Mouse (Mus musculus) limb, embryonic 10.5 days (tissue): ENCODE results near the gene Gadl1. TPM values are rescaled to one million over a fixed set of nuclear protein-coding genes. Genes with fewer than 3 reads are reported as not detected.
A peak's percentile ranks its signal among the peaks of the same experiment; 100 is the strongest.
"Not testable (repeated sequence)": the region's sequence is repeated elsewhere in the genome, so short reads cannot be mapped to it uniquely, and the experiment has no call there.

Experiments
- DNase-seq: peaks from one replicate; pipeline ENCODE4 v3.0.0-alpha.2; 2017; ENCODE audit warnings: low spot score
- H3K27ac ChIP-seq: fragments of 300-500 bp; sonication (generic); 2 replicates; pipeline ENCODE4 v1.5.1; 2016; ENCODE audit warnings: mild to moderate bottlenecking
- H3K27me3 ChIP-seq: fragments of 300-500 bp; sonication (generic); 2 replicates; pipeline ENCODE4 v1.6.1; 2016; ENCODE audit warnings: low read depth, mild to moderate bottlenecking; ENCODE audit not compliant: poor library complexity, severe bottlenecking
- H3K36me3 ChIP-seq: fragments of 300-500 bp; sonication (generic); 2 replicates; pipeline ENCODE4 v1.6.1; 2016; ENCODE audit warnings: mild to moderate bottlenecking, moderate library complexity
- H3K4me1 ChIP-seq: fragments of 300-500 bp; sonication (generic); 2 replicates; pipeline ENCODE4 v1.6.1; 2016
- H3K4me3 ChIP-seq: fragments of 300-500 bp; sonication (generic); 2 replicates; pipeline ENCODE4 v1.5.1; 2016; ENCODE audit warnings: mild to moderate bottlenecking, moderate library complexity
- H3K9me3 ChIP-seq: fragments of 300-500 bp; sonication (generic); replicated peaks from 2 replicates; pipeline ENCODE4 v1.6.1; 2016; ENCODE audit warnings: mild to moderate bottlenecking
- WGBS: fragments of 180-500 bp; shearing (Covaris S2); methylation state at CpG from one replicate; pipeline ENCODE4 v1.1.7; 2016; 5-methylcytosine and 5-hydroxymethylcytosine counted together
- polyA plus RNA-seq: library from polyadenylated mRNA; unstranded; fragments of >200 nt; fragmentation: Nextera tagmentation; extraction: Ambion mirVana; gene quantifications from 2 replicates; pipeline ENCODE4 v1.2.1, GENCODE M21; 2016

Gene Gadl1
- polyA plus RNA-seq, 1 experiment from 2014 or later, result 0.31 TPM

DNA sequence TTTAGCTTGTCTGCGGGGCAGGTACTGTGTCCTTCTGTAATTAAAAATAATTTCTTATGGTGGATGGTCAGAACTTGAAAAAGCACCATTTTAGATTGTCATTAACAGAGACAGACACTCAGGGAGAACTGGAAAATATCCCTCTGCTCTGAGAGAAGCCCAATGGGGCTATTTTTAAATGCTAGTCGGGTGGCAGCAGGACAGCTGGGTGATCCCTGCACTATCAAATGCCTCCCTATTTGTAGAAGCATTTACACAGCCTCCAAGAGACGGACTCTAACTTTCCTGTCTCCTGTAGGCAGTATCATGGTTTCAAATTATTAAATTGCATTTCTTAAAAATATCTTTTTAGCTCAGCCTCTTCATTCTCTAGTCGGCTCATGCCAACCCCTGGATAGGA, 89.1 kb downstream of the Gadl1 start:
- no peak overlapping the region for H3K27ac ChIP-seq
- H3K36me3 ChIP-seq, result no peaks in the 10 kb centered on the region
- H3K9me3 ChIP-seq, result no peaks in the 10 kb centered on the region
- no peaks in the 10 kb centered on the region for H3K4me1 ChIP-seq
- DNase-seq, result no peak
- H3K4me3 ChIP-seq, result no peak overlapping the region
- no peaks in the 10 kb centered on the region for H3K27me3 ChIP-seq
- 84% methylated on average over 4 of the region's 4 CpGs for WGBS

DNA sequence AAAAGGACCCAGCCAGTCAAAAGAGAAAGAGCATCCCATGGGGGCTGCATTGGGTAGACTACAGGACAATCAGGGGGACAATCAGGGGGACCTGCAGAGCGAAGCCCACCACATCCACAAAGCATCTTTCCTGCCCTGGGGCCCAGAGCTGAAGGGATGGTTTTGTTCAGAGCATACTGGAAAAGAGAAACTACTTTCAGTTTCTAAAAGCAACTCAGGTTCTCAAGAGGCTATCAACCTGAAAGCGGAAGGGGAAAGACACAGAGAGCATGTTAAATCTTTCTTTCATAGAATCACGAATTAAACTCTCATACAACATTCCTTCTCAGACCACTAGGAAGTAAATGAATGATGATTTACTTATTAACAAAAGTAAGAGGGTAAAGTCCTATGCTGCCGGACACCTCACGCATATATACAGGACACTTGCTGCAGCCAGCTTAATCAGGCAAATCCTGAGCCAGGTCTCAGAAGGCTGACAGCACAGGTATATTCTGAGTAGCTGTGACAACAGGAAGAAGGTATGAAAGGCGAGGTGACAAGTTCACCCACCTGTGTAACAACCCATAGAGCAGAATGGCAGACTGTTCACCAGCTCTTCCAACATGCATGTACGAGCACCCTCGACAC, 90.2 kb downstream of the Gadl1 start:
- no peak overlapping the region for H3K27ac ChIP-seq
- WGBS, result 91% methylated on average over 8 of the region's 8 CpGs
- DNase-seq, result no peak
- H3K4me1 ChIP-seq, result no peaks in the 10 kb centered on the region
- no peaks in the 10 kb centered on the region for H3K9me3 ChIP-seq
- no peaks in the 10 kb centered on the region for H3K27me3 ChIP-seq
- no peaks in the 10 kb centered on the region for H3K36me3 ChIP-seq
- no peak overlapping the region for H3K4me3 ChIP-seq

DNA sequence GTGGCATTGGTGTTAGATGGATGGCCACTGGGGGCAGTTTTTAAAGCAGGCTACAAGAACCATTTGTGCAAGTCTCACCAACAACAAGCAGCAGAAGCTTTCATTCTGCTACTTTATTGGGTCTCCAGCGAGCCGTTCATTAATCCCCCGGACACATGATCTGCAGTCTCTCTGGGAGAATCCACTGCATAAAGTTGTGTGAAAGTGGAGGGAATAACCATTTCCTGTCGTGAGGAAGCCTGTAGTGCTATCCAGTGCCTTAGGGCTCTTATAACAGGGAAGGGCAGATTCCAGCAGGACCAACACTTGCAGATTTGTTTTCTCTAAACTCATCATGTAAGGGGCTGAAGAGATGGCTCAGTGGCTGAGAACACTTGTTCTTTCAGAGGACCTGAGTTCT, 104.7 kb downstream of the Gadl1 start:
- no peak overlapping the region for H3K4me3 ChIP-seq
- H3K9me3 ChIP-seq, result no peaks in the 10 kb centered on the region
- no peak overlapping the region for H3K27ac ChIP-seq
- no peaks in the 10 kb centered on the region for H3K27me3 ChIP-seq
- no peak for DNase-seq
- peaks cover 6% of the 10 kb centered on the region for H3K4me1 ChIP-seq
- H3K36me3 ChIP-seq, result no peaks in the 10 kb centered on the region
- WGBS, result 39% methylated on average over 4 of the region's 4 CpGs

DNA sequence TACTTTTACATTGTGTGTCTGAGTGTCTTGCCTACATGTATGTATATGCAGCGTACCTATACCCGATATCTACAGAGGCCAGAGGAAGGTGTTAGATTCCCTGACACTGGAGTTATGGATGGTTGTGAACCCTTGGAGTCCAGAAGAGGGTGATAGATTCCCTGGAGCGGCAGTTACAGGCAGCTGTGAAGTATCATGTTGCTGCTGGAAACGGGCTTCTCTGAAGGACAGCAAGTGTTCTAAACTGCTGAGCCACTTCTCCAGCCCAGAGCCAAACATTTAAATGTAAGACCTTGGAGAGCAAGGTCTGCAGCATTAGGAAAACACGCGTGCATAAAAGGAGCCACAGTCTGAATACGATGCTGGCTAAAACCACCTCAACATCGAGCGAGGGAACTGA, 107.0 kb downstream of the Gadl1 start:
- Histone ChIP-seq H3K4me1 (peaks cover 6% of the 10 kb centered on the region), H3K27me3 (no peaks in the 10 kb centered on the region), H3K9me3 (no peaks in the 10 kb centered on the region), H3K36me3 (no peaks in the 10 kb centered on the region), H3K27ac (no peak overlapping the region), H3K4me3 (no peak overlapping the region)
- 68% methylated on average over 9 of the region's 9 CpGs for WGBS
- DNase-seq, result no peak

DNA sequence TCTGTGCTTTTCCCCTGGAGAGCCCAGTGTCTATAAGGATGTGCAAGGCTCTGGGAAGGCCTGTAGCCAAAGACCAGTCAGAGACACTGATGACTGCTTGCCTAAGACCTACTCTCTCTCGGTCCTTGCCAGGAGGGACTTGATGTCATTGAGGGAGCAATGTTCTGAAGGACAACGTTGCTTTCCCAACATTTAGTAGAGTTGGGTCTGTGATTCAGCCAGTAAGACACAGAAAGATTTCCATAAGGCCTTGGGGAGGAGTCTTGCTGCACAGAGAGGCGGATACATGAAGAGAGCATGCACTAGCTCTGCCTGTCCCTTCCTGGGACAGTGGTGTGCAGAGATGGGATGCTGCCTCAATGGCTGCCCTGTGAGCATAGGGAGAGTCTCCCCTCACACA, 107.8 kb downstream of the Gadl1 start:
- no peaks in the 10 kb centered on the region for H3K9me3 ChIP-seq
- no peak overlapping the region for H3K27ac ChIP-seq
- H3K4me1 ChIP-seq, result peaks cover 6% of the 10 kb centered on the region
- H3K36me3 ChIP-seq, result no peaks in the 10 kb centered on the region
- no peak overlapping the region for H3K4me3 ChIP-seq
- H3K27me3 ChIP-seq, result no peaks in the 10 kb centered on the region
- no peak for DNase-seq
- WGBS, result 84% methylated on average over 3 of the region's 3 CpGs

DNA sequence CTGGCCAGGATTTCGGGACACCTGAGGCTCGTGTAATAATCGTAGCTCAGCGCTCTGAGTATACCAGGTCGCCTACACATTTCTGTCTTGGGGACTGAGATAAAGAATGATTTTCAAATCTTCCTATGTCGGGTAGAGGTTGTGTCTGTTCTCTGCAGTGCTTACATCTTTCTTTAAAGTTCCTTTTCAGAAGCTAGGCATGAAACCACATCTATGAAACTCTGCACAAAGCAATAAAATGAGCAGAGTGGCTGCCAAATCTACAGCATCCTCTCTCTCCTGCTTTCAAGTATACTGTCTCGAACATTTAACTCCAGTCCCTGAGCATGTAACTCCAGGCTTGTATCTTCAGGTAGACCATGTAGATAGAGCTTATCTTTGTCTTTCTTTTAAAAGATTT, 109.3 kb downstream of the Gadl1 start:
- peaks cover 5% of the 10 kb centered on the region for H3K4me1 ChIP-seq
- no peak overlapping the region for H3K27ac ChIP-seq
- H3K9me3 ChIP-seq, result no peaks in the 10 kb centered on the region
- H3K36me3 ChIP-seq, result no peaks in the 10 kb centered on the region
- 94% methylated on average over 7 of the region's 7 CpGs for WGBS
- DNase-seq, result no peak
- no peaks in the 10 kb centered on the region for H3K27me3 ChIP-seq
- H3K4me3 ChIP-seq, result no peak overlapping the region

DNA sequence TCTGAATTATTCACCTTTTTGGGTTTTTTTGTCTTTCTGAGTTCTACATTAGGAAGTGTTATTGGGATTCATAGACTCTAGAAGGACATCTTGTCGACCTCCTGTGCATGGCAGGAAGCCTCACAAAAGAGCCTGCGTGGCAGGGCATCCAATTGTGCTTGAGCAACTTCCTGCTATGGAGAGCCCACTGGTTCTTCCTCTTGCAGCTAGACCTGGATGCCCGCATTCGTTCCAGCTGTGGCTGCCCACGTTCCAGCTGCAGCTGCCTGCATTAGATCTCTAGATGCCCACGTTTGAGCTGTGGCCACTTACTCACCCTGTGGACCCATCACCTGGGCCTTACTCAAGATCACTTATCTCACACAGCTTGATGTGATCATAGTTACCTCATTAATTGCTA, 116.1 kb downstream of the Gadl1 start:
- Histone ChIP-seq H3K4me3 (no peak overlapping the region), H3K27ac (no peak overlapping the region), H3K27me3 (no peaks in the 10 kb centered on the region), H3K4me1 (no peaks in the 10 kb centered on the region), H3K36me3 (no peaks in the 10 kb centered on the region), H3K9me3 (no peaks in the 10 kb centered on the region)
- no peak for DNase-seq
- 85% methylated on average over 6 of the region's 6 CpGs for WGBS

DNA sequence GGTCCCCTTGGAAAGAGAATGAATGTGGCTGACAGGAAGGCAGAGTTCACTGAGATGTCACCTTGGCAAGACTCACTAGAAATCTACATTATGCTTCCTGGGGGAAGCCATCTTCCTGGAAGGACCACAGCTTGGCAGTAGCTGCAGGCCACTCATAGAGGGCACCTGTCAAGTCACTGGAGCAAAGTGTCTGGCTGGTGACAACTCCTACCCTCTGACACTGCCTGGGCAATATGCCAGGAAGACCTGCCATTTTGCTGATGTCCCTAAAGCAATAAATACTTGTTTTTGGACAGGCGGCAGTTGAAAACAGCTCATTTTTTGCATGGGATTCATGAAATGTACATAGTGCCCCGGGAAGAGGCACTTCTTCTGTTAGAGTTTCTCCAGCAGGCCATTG, 119.8 kb downstream of the Gadl1 start:
- Histone ChIP-seq H3K4me3 (no peak overlapping the region), H3K27ac (no peak overlapping the region), H3K4me1 (peaks cover 5% of the 10 kb centered on the region), H3K27me3 (no peaks in the 10 kb centered on the region), H3K36me3 (no peaks in the 10 kb centered on the region), H3K9me3 (no peaks in the 10 kb centered on the region)
- no peak for DNase-seq
- 92% methylated on average over 2 of the region's 2 CpGs for WGBS

DNA sequence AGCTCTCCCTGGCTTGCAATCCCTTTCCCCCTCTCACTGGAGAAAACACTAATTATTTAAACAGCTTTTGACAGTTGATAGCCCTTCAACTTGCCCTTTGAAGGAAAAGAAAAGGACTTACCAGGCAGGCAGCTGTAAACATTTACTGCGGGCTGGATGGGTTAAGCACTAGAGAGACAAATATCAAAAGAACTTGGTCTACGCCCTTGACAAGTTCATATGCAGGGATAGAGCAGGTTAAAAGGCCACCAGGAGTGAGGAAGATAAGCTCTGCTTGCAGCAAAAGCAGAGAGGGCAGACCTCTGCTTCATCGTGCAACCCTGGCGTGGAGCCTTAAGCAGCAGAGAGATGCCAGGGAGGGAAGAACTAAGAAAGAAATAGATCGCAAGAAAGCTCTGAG, 123.5 kb downstream of the Gadl1 start:
- Histone ChIP-seq H3K4me3 (no peak overlapping the region), H3K4me1 (peaks cover 5% of the 10 kb centered on the region), H3K9me3 (no peaks in the 10 kb centered on the region), H3K27ac (no peak overlapping the region), H3K36me3 (no peaks in the 10 kb centered on the region), H3K27me3 (no peaks in the 10 kb centered on the region)
- WGBS, result 51% methylated on average over 5 of the region's 5 CpGs
- no peak for DNase-seq

DNA sequence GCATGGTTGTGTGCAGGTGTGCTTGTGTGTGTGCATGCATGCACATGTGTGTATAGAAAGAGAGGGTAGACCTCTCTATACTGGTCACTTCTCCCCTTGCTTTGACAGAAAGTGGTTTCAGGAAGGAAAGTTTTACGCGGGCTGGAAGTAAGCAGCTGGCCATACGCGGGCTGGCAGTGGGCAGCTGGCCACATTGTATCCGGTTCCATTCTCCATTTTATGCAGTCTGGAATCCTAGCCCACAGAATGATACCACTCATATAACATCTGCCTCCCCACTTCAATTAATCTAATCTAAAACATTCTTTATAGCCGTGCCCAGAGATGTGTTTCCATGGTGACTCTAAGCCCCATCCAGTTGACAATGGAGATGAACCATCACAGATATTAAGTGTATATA, 129.0 kb downstream of the Gadl1 start:
- no peaks in the 10 kb centered on the region for H3K9me3 ChIP-seq
- no peak for DNase-seq
- H3K4me3 ChIP-seq, result no peak overlapping the region
- H3K27ac ChIP-seq, result no peak overlapping the region
- H3K4me1 ChIP-seq, result no peaks in the 10 kb centered on the region
- WGBS, result 89% methylated on average over 6 of the region's 6 CpGs
- no peaks in the 10 kb centered on the region for H3K36me3 ChIP-seq
- peaks cover 3% of the 10 kb centered on the region; the same call in 1 of the 2 replicates for H3K27me3 ChIP-seq

DNA sequence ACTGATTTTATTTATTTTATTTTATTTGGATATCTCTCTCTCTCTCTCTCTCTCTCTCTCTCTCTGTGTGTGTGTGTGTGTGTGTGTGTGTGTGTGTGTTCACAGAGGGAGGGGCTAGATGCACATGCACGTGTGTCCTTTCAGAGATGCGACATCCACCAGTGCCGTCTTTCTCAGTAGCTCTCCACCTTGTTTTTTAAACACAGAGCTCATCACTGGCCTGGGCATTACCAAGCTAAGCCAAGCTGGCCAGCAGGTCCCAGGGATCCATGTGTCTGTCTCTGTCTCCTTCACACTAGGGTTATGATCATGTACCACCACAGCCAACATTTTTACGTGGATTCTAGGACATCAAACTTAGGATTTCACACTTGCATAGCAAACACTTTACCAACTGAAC, 130.7 kb downstream of the Gadl1 start:
- no peaks in the 10 kb centered on the region for H3K4me1 ChIP-seq
- no peaks in the 10 kb centered on the region for H3K9me3 ChIP-seq
- DNase-seq, result no peak
- no peaks in the 10 kb centered on the region for H3K36me3 ChIP-seq
- no peak overlapping the region for H3K4me3 ChIP-seq
- peaks cover 3% of the 10 kb centered on the region; the same call in 1 of the 2 replicates for H3K27me3 ChIP-seq
- no peak overlapping the region for H3K27ac ChIP-seq
- WGBS, result 89% methylated on average over 4 of the region's 4 CpGs

DNA sequence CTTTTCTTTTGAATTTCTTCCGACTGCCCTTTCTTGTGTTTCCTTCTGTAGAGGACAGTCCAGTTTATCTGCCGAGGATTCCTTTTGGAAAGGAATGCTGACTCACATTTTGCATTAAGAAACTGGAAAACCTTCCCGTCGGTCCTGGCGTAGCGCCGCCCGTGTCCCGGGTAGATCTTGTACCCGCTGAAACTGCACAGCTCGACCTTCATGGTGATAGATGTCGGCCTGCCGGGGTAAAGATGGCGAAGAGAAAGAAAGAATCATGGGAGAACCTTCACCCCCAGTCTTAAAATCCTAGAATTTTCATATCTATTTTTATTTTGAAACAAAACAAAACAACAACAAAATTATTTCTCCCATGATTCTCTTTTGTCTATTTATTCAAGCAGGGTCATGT, 131.6 kb downstream of the Gadl1 start:
- H3K9me3 ChIP-seq, H3K4me1 ChIP-seq, H3K36me3 ChIP-seq, DNase-seq, H3K27me3 ChIP-seq, H3K27ac ChIP-seq, H3K4me3 ChIP-seq: not testable (repeated sequence)
- 94% methylated on average over 14 of the region's 14 CpGs for WGBS

DNA sequence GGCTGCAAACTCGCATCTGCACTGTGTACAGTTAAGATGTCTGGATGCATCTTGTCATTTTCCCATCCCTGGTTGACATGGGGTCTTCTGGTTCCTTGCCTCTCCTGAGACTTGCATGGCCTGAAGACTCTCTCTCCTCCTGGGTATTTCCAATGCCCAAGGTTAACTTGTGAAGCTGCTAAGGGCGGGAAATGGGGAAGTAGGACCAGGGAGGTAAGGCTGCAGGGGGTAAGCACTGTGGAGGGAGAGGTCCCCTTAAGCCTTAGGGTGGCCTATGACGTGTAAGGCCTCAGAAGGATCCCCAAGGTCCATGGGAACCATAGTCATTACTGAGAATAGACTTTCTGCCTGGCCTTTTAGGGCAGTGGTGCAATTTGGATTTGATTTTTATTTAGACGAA, 132.1 kb downstream of the Gadl1 start:
- H3K4me3 ChIP-seq, result no peak overlapping the region
- no peak for DNase-seq
- no peaks in the 10 kb centered on the region for H3K9me3 ChIP-seq
- no peak overlapping the region for H3K27ac ChIP-seq
- 71% methylated on average over 4 of the region's 4 CpGs for WGBS
- H3K4me1 ChIP-seq, result no peaks in the 10 kb centered on the region
- H3K27me3 ChIP-seq, result peaks cover 3% of the 10 kb centered on the region; the same call in 1 of the 2 replicates
- H3K36me3 ChIP-seq, result no peaks in the 10 kb centered on the region

DNA sequence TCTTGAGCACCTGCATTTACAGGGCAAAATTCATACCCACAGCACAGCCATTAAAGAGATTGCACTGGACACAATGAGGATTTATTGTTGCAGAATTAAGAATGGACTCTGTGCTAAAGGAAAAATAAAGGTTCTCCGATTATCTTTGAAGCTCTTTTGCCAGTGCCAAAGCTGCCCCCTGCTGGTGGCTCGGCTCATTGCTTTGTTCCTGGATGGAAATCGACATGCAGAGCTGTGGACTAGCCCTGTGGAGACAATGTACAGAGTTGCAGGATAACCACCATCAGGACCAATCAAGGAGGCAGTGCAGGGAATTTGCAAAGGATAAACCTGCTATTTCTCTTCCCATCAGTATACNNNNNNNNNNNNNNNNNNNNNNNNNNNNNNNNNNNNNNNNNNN, 132.5 kb downstream of the Gadl1 start:
- Histone ChIP-seq H3K4me1 (no peaks in the 10 kb centered on the region), H3K9me3 (no peaks in the 10 kb centered on the region), H3K4me3 (no peak overlapping the region), H3K36me3 (no peaks in the 10 kb centered on the region), H3K27me3 (peaks cover 3% of the 10 kb centered on the region; the same call in 1 of the 2 replicates), H3K27ac (no peak overlapping the region)
- peak; percentile 88 for DNase-seq
- WGBS, result 29% methylated on average over 3 of the region's 3 CpGs
